Comparison of ENCODE assay signal across 8 mouse cellular contexts in genomic region chr11:35451636-35452035, GRCm38 (mm10).
DNase-seq lines count a peak whose midpoint lies in the region; TF ChIP-seq lines count a peak whose summit lies in the region.

No protein-coding gene starts in this region.

- H3K9me3 ChIP-seq in E14TG2a.4 (ENCODE audit: low read length), result no peaks in the 10 kb centered on the region
- H3K9me3 ChIP-seq in embryonic facial prominence, embryonic 10.5 days, result no peaks in the 10 kb centered on the region

- peak; percentile 82 for DNase-seq in adrenal gland, postnatal 14 days
- DNase-seq in embryonic facial prominence, embryonic 10.5 days (ENCODE audit: low spot score), result peak; percentile 81
- peak; percentile 36 to 53 for DNase-seq in heart, adult 9 months (ENCODE audit: low spot score in 2 of 2)
- DNase-seq in layer of hippocampus, adult 9-10 months (ENCODE audit: low spot score), result peak; percentile 44
- peak; percentile 60 for DNase-seq in lung, postnatal 25 days (ENCODE audit: low spot score)
- peak; percentile 78 for DNase-seq in right cerebral cortex, postnatal 25 days
- DNase-seq in urinary bladder, postnatal 4 days (ENCODE audit: low spot score in 2 of 2), result peak; percentile 63 to 77

- no peak overlapping the region for H3K4me3 ChIP-seq in E14TG2a.4 (replicated peaks; ENCODE audit: low read length)
- H3K4me3 ChIP-seq in embryonic facial prominence, embryonic 10.5 days, result no peak overlapping the region

- peaks cover 12% of the 10 kb centered on the region for H3K27me3 ChIP-seq in E14TG2a.4 (ENCODE audit: insufficient read depth, low read length)
- peaks cover 69% of the 10 kb centered on the region for H3K27me3 ChIP-seq in embryonic facial prominence, embryonic 10.5 days (replicated peaks; ENCODE audit: low read depth, poor library complexity, severe bottlenecking)

- WGBS in embryonic facial prominence, embryonic 10.5 days, result 19% methylated on average over 4 of the region's 4 CpGs

- no peak overlapping the region for H3K27ac ChIP-seq in embryonic facial prominence, embryonic 10.5 days (replicated peaks)

- H3K4me1 ChIP-seq in E14TG2a.4 (replicated peaks; ENCODE audit: low read depth, low read length), result peaks cover 55% of the 10 kb centered on the region
- H3K4me1 ChIP-seq in embryonic facial prominence, embryonic 10.5 days, result peaks cover 61% of the 10 kb centered on the region

- no peaks in the 10 kb centered on the region for H3K36me3 ChIP-seq in E14TG2a.4 (ENCODE audit: insufficient read depth, low read length)
- H3K36me3 ChIP-seq in embryonic facial prominence, embryonic 10.5 days (replicated peaks), result no peaks in the 10 kb centered on the region

- TF ChIP-seq CTCF in E14TG2a.4 (conservative IDR thresholded peaks at IDR 0.05; ENCODE audit: low read length), result peak; percentile 98
